In genomic region chr11:82780983-82781903, GRCm38 (mm10) we compare ENCODE assay signal across 8 mouse cellular contexts. TPM values are rescaled to one million over a fixed set of nuclear protein-coding genes. Genes with fewer than 3 reads are reported as not detected.
DNase-seq lines count a peak whose midpoint lies in the region; ATAC-seq lines count a peak whose summit lies in the region.

Gene Lig3, plus strand, starts transcription at chr11:82781108.

- H3K4me1 ChIP-seq in lung, embryonic 16.5 days (replicated peaks; ENCODE audit: control insufficient read depth, insufficient read depth, low read length) = peaks cover 16% of the 10 kb centered on the region

- DNase-seq in MEL-GATA-1-ER (ENCODE audit: extremely low read depth, low read depth) = peak; percentile 78
- peak; percentile 92 for DNase-seq in cerebellum, adult 8-10 months
- peak; percentile 93 for DNase-seq in forelimb bud, embryonic 11.5 days (ENCODE audit: low read depth, low spot score)
- DNase-seq in layer of hippocampus, adult 9-10 months (ENCODE audit: low spot score) = peak; percentile 80
- peak; percentile 75 for DNase-seq in ovary, postnatal 10 days (ENCODE audit: low spot score)
- DNase-seq in thymus, postnatal 10 days (ENCODE audit: low spot score in 2 of 2) = peak; percentile 89 to 95

- H3K27me3 ChIP-seq in lung, embryonic 16.5 days (ENCODE audit: control insufficient read depth, insufficient read depth, low read depth, low read length) = no peaks in the 10 kb centered on the region

- H3K27ac ChIP-seq in lung, embryonic 16.5 days (ENCODE audit: low read length) = peak within 1 kb of the TSS; percentile 96

- H3K9ac ChIP-seq in lung, embryonic 16.5 days (ENCODE audit: low read length) = peak within 1 kb of the TSS; percentile 97

- no peaks in the 10 kb centered on the region for H3K9me3 ChIP-seq in lung, embryonic 16.5 days (ENCODE audit: control insufficient read depth, low read length)

- H3K36me3 ChIP-seq in lung, embryonic 16.5 days (ENCODE audit: control insufficient read depth, insufficient read depth, low read length) = peaks cover 13% of the 10 kb centered on the region

- H3K4me3 ChIP-seq in lung, embryonic 16.5 days (ENCODE audit: low read length) = peak within 1 kb of the TSS; percentile 80

- peak; percentile 86 to 92 for ATAC-seq in hematopoietic stem cell, adult 5-6 weeks (replicated peaks in 1 of 2; ENCODE audit: insufficient read depth in 1 of 2, low FRiP score in 2 of 2, low TSS enrichment in 1 of 2, low read depth in 1 of 2, poor library complexity in 2 of 2, severe bottlenecking in 2 of 2)
- peak; percentile 97 for ATAC-seq in lung, embryonic 16.5 days (ENCODE audit: low read depth)

- whole genome bisulfite sequencing in lung, embryonic 16.5 days = under 1% methylated on average over 85 of the region's 90 CpGs

- H3K4me2 ChIP-seq in lung, embryonic 16.5 days (ENCODE audit: low read depth, low read length) = peak within 1 kb of the TSS; percentile 81

RNA-seq across cellular contexts. Expression of gene Lig3, which starts in this region (rescaled TPM):
- 47.4 and 54.5 TPM in 2 replicates for total RNA-seq in hematopoietic stem cell, adult 5-6 weeks (2017)
- polyA plus RNA-seq in lung, embryonic 16.5 days (2015; fragmentation: Nextera tagmentation; extraction: Ambion mirVana) = 23.8 and 29.5 TPM in 2 replicates

Comparison
In these comparisons a context has a peak if more than half of its experiments do, and no peak if none do; other contexts are left out.
1. Peak in every context shown above with its lines: DNase-seq, ATAC-seq, H3K4me3 ChIP-seq and H3K27ac ChIP-seq.